Mouse (Mus musculus): ENCODE measurements at regions not wholly inside any gene's neighbourhood (a gene's known extent, or its start where the extent isn't known, plus 50 kb on each side); places are given as distances from the start of the nearest gene placed in this dataset.

- TF ChIP-seq EP300 (IDR thresholded peaks at IDR 0.05; ENCODE audit: low read depth) (no peak), CTCF (IDR thresholded peaks at IDR 0.05; ENCODE audit: low read depth) (no peak)
Measured at GRCm38 (mm10) chr14:54175476-54175875, 78.4 kb downstream of the Dad1 start.

Data from heart, postnatal 0 days (tissue).